Mouse (Mus musculus): ENCODE results near the gene Fam160b1.

DNA sequence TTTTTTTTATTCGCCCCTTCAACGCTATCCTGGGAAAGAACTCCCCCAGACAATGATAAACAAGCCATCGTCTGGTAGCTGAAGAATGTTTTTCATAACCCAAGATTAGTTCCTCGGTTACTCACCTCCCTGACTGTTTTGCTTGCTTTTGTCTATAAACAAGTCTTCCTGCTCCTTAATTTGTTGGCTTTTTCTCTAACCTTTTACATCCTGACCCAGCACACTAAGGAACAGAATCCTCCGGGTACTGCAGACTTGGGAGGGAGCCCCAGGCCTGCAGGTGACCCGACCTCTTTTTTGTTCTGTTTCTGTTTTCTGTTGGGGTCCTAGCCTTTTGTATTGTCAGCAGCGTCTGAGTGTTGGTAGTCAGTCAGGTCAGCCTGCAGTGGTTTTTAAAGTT lies 2.6 kb downstream of the Fam160b1 start:
- TF ChIP-seq CTCF (IDR thresholded peaks at IDR 0.05; ENCODE audit: control insufficient read depth, insufficient read depth, low read length): no peak
- TF ChIP-seq POLR2A (IDR thresholded peaks at IDR 0.05; ENCODE audit: borderline replicate concordance, control insufficient read depth, low read depth, low read length): no peak
